Mouse (Mus musculus) lung, postnatal 0 days (tissue): Measurements from ENCODE around the gene Yjefn3.

ENCODE experiments used
- CTCF ChIP-seq: IDR thresholded peaks from 2 replicates; pipeline ENCODE4 v1.5.1; 2016; ENCODE audit warnings: antibody characterized with exemption, mild to moderate bottlenecking
- EP300 ChIP-seq: IDR thresholded peaks from 2 replicates; pipeline ENCODE4 v1.6.1; 2016; ENCODE audit warnings: antibody characterized with exemption, mild to moderate bottlenecking, control low read depth

DNA sequence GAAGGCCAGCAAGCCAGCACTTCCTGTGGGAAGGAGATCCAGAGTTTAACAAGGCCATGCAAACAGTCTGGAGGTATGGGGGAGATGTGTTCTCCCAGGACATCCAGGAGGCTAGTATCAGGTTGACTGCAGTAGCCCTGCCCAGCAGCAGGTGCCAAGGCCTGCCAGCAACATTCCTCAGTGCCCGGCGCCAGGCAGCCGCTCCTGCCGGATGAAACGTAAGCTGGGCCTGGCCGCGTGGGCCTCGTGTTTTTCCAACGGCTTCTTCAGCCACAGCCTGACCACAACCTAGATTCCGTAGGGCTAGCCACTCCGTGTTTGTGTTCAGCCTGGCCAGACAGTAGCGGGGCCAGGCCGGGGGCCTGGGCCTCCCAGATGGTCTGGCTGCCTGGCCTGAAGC is 27.9 kb downstream of the Yjefn3 start:
- TF ChIP-seq EP300 (no peak), CTCF (no peak)
